Mouse (Mus musculus): ENCODE data around the gene Galk2. TPM values are rescaled to one million over a fixed set of nuclear protein-coding genes. Genes with fewer than 3 reads are reported as not detected.

The Galk2 gene
- polyA plus RNA-seq, 1 experiment from 2014 or later: 46.0 TPM

- DNase-seq (ENCODE audit: low spot score) (no peak), ATAC-seq (replicated peaks; ENCODE audit: low FRiP score, low TSS enrichment, low read depth) (no peak)
Measured at GRCm38 (mm10) chr2:126006742-126007141, 147.8 kb downstream of the Galk2 start.

GRCm38 (mm10) chr2:126014989-126015710, 156.2 kb downstream of the Galk2 start:
- Histone ChIP-seq H3K9ac (ENCODE audit: low read length) (no peak overlapping the region), H3K4me1 (replicated peaks; ENCODE audit: control insufficient read depth, insufficient read depth, low read length) (no peaks in the 10 kb centered on the region), H3K4me2 (ENCODE audit: low read length) (no peak overlapping the region), H3K9me3 (ENCODE audit: control insufficient read depth, low read length) (no peaks in the 10 kb centered on the region), H3K4me3 (ENCODE audit: low read depth, low read length) (no peak overlapping the region), H3K27ac (ENCODE audit: low read depth) (no peak overlapping the region), H3K36me3 (ENCODE audit: control insufficient read depth, insufficient read depth, low read length) (no peaks in the 10 kb centered on the region), H3K27me3 (replicated peaks; ENCODE audit: control insufficient read depth, insufficient read depth, low read length) (no peaks in the 10 kb centered on the region)
- WGBS: 56% methylated on average over 12 of the region's 12 CpGs
- DNase-seq (ENCODE audit: low spot score): no peak
- no peak for ATAC-seq (replicated peaks; ENCODE audit: low FRiP score, low TSS enrichment, low read depth)

More at GRCm38 (mm10) chr2:126006742-126007141, 147.8 kb downstream of the Galk2 start:
- no peaks in the 10 kb centered on the region for H3K9me3 ChIP-seq (ENCODE audit: control insufficient read depth, low read length)
- no peaks in the 10 kb centered on the region for H3K36me3 ChIP-seq (ENCODE audit: control insufficient read depth, insufficient read depth, low read length)
- no peak overlapping the region for H3K4me2 ChIP-seq (ENCODE audit: low read length)
- no peak overlapping the region for H3K27ac ChIP-seq (ENCODE audit: low read depth)
- no peaks in the 10 kb centered on the region for H3K4me1 ChIP-seq (replicated peaks; ENCODE audit: control insufficient read depth, insufficient read depth, low read length)
- H3K4me3 ChIP-seq (ENCODE audit: low read depth, low read length): no peak overlapping the region
- H3K9ac ChIP-seq (ENCODE audit: low read length): no peak overlapping the region
- no peaks in the 10 kb centered on the region for H3K27me3 ChIP-seq (replicated peaks; ENCODE audit: control insufficient read depth, insufficient read depth, low read length)
- 84% methylated on average over 2 of the region's 2 CpGs for WGBS

- H3K4me1 ChIP-seq (replicated peaks; ENCODE audit: control insufficient read depth, insufficient read depth, low read length): no peaks in the 10 kb centered on the region
- H3K9me3 ChIP-seq (ENCODE audit: control insufficient read depth, low read length): no peaks in the 10 kb centered on the region
- no peak overlapping the region for H3K9ac ChIP-seq (ENCODE audit: low read length)
- no peak overlapping the region for H3K27ac ChIP-seq (ENCODE audit: low read depth)
- H3K27me3 ChIP-seq (replicated peaks; ENCODE audit: control insufficient read depth, insufficient read depth, low read length): no peaks in the 10 kb centered on the region
- no peak overlapping the region for H3K4me3 ChIP-seq (ENCODE audit: low read depth, low read length)
- WGBS: 41% methylated on average over 3 of the region's 3 CpGs
- no peak for ATAC-seq (replicated peaks; ENCODE audit: low FRiP score, low TSS enrichment, low read depth)
- DNase-seq (ENCODE audit: low spot score): no peak
- no peaks in the 10 kb centered on the region for H3K36me3 ChIP-seq (ENCODE audit: control insufficient read depth, insufficient read depth, low read length)
- no peak overlapping the region for H3K4me2 ChIP-seq (ENCODE audit: low read length)
Measured at GRCm38 (mm10) chr2:126015763-126016473, 157.0 kb downstream of the Galk2 start.

- H3K9ac ChIP-seq (ENCODE audit: low read length): no peak overlapping the region
- no peak overlapping the region for H3K4me3 ChIP-seq (ENCODE audit: low read depth, low read length)
- peak overlapping the region; percentile 62; the same call in 1 of the 2 replicates for H3K27ac ChIP-seq (ENCODE audit: low read depth)
- no peaks in the 10 kb centered on the region for H3K9me3 ChIP-seq (ENCODE audit: control insufficient read depth, low read length)
- no peak overlapping the region for H3K4me2 ChIP-seq (ENCODE audit: low read length)
- no peak for DNase-seq (ENCODE audit: low spot score)
- WGBS: 39% methylated on average over 8 of the region's 8 CpGs
- peaks cover 7% of the 10 kb centered on the region; the same call in 1 of the 2 replicates for H3K4me1 ChIP-seq (replicated peaks; ENCODE audit: control insufficient read depth, insufficient read depth, low read length)
- no peaks in the 10 kb centered on the region for H3K27me3 ChIP-seq (replicated peaks; ENCODE audit: control insufficient read depth, insufficient read depth, low read length)
- no peak for ATAC-seq (replicated peaks; ENCODE audit: low FRiP score, low TSS enrichment, low read depth)
- H3K36me3 ChIP-seq (ENCODE audit: control insufficient read depth, insufficient read depth, low read length): no peaks in the 10 kb centered on the region
Measured at GRCm38 (mm10) chr2:126031186-126031900, 172.4 kb downstream of the Galk2 start.

GRCm38 (mm10) chr2:126033114-126033972, 174.4 kb downstream of the Galk2 start:
- Histone ChIP-seq H3K9ac (ENCODE audit: low read length) (no peak overlapping the region), H3K9me3 (ENCODE audit: control insufficient read depth, low read length) (no peaks in the 10 kb centered on the region), H3K4me2 (ENCODE audit: low read length) (no peak overlapping the region), H3K27ac (ENCODE audit: low read depth) (no peak overlapping the region), H3K27me3 (replicated peaks; ENCODE audit: control insufficient read depth, insufficient read depth, low read length) (no peaks in the 10 kb centered on the region), H3K36me3 (ENCODE audit: control insufficient read depth, insufficient read depth, low read length) (no peaks in the 10 kb centered on the region), H3K4me3 (ENCODE audit: low read depth, low read length) (no peak overlapping the region), H3K4me1 (replicated peaks; ENCODE audit: control insufficient read depth, insufficient read depth, low read length) (peaks cover 7% of the 10 kb centered on the region; the same call in 1 of the 2 replicates)
- ATAC-seq (replicated peaks; ENCODE audit: low FRiP score, low TSS enrichment, low read depth): no peak
- DNase-seq (ENCODE audit: low spot score): no peak
- 81% methylated on average over 8 of the region's 8 CpGs for WGBS

Other genes with a start within 250 kb of the Galk2 start
- gene Cep152, start 234.0 kb upstream of the Galk2 start, polyA plus RNA-seq (2014; fragmentation: Nextera tagmentation; extraction: Ambion mirVana): 6.3 and 6.8 TPM in 2 replicates
- 155 and 160 TPM in 2 replicates for gene Eid1, start 186.0 kb upstream of the Galk2 start, polyA plus RNA-seq (2014; fragmentation: Nextera tagmentation; extraction: Ambion mirVana)
- gene Shc4, start 135.0 kb upstream of the Galk2 start, polyA plus RNA-seq (2014; fragmentation: Nextera tagmentation; extraction: Ambion mirVana): 2.5 and 2.6 TPM in 2 replicates
- gene Secisbp2l, start 76.2 kb upstream of the Galk2 start, polyA plus RNA-seq (2014; fragmentation: Nextera tagmentation; extraction: Ambion mirVana): 18.5 and 20.7 TPM in 2 replicates
- gene Cops2, start within 50 bp of the Galk2 start, polyA plus RNA-seq (2014; fragmentation: Nextera tagmentation; extraction: Ambion mirVana): 70.9 and 77.8 TPM in 2 replicates
- gene Fgf7, start 175.5 kb downstream of the Galk2 start, polyA plus RNA-seq (2014; fragmentation: Nextera tagmentation; extraction: Ambion mirVana): 0.17 and 0.22 TPM in 2 replicates